Mouse (Mus musculus): Measurements from ENCODE around the gene Rpl9-ps1. TPM values are rescaled to one million over a fixed set of nuclear protein-coding genes. Genes with fewer than 3 reads are reported as not detected.

The Rpl9-ps1 gene
- polyA plus RNA-seq, 2 experiments: not detected

DNA sequence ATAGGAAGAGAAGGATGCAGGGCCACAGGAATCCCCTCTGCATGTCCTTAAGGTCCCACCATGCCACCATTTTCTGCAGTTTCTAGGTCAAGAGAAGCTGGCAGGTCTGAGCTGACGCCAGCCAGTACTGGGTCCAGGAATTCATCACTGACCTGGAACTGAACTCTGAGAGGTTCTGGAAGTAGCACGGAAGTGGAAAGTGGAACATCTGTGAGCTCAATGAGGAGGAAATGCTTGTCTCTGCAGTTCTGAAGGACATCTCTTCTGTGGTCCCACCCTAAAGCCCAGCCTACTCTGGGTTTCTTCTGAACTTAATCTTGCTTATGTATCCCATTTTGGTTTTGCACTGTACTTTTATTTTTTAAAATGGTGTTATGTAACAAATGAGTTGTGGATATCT lies 14.4 kb downstream of the Rpl9-ps1 start:
- DNase-seq (ENCODE audit: low read depth in 3 of 3, low spot score in 3 of 3): no peak
- Histone ChIP-seq H3K27ac (no peak overlapping the region), H3K27me3 (ENCODE audit: control insufficient read depth, insufficient read depth, low read length) (no peaks in the 10 kb centered on the region), H3K9ac (replicated peaks) (no peak overlapping the region), H3K4me1 (replicated peaks; ENCODE audit: control insufficient read depth in 2 of 2, insufficient read depth in 2 of 2, low read length in 1 of 2) (no peaks in the 10 kb centered on the region), H3K4me2 (ENCODE audit: low read depth) (no peak overlapping the region), H3K4me3 (ENCODE audit: insufficient read depth in 1 of 2, low read depth in 2 of 2, low read length in 2 of 2) (no peak overlapping the region), H3K36me3 (replicated peaks; ENCODE audit: control insufficient read depth, insufficient read depth, low read depth) (no peaks in the 10 kb centered on the region), H3K9me3 (ENCODE audit: control insufficient read depth, low read length) (no peaks in the 10 kb centered on the region)
- no peak for ATAC-seq (ENCODE audit: insufficient read depth)
- 51% methylated on average over 2 of the region's 2 CpGs for WGBS (ENCODE audit: insufficient replicate concordance)
- no peak for TF ChIP-seq CTCF (IDR thresholded peaks at IDR 0.05; ENCODE audit: low read depth)
- TF ChIP-seq EP300 (IDR thresholded peaks at IDR 0.05; ENCODE audit: low read depth): no peak

DNA sequence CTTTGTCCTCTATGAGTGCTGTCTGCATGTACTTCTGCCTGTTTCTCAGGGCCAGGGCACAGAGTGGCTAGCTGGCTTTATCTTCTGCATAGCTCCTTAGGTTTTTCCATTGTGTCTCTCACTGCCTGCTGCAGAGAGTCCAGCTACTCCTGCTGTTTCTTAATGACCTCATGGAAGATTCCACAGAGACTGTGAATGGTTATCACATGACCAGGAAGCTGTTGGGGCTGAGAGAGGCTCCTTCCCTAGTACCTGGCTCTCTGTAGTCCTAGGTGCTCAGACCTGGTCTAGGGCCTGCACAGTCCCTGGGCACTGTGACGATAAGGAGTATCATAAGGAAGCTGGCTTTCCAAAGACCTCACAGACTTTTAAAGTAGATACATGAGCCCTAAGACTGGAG lies 14.8 kb downstream of the Rpl9-ps1 start:
- no peak for DNase-seq (ENCODE audit: low read depth in 3 of 3, low spot score in 3 of 3)
- no peak for TF ChIP-seq EP300 (IDR thresholded peaks at IDR 0.05; ENCODE audit: low read depth)
- TF ChIP-seq CTCF (IDR thresholded peaks at IDR 0.05; ENCODE audit: low read depth): no peak
- H3K4me3 ChIP-seq (ENCODE audit: insufficient read depth in 1 of 2, low read depth in 2 of 2, low read length in 2 of 2): no peak overlapping the region
- no peak overlapping the region for H3K27ac ChIP-seq
- H3K4me1 ChIP-seq (replicated peaks; ENCODE audit: control insufficient read depth in 2 of 2, insufficient read depth in 2 of 2, low read length in 1 of 2): no peaks in the 10 kb centered on the region
- WGBS (ENCODE audit: insufficient replicate concordance): 71% methylated on average over 1 of the region's 1 CpGs
- no peaks in the 10 kb centered on the region for H3K9me3 ChIP-seq (ENCODE audit: control insufficient read depth, low read length)
- ATAC-seq (ENCODE audit: insufficient read depth): no peak
- no peaks in the 10 kb centered on the region for H3K27me3 ChIP-seq (ENCODE audit: control insufficient read depth, insufficient read depth, low read length)
- H3K9ac ChIP-seq (replicated peaks): no peak overlapping the region
- no peaks in the 10 kb centered on the region for H3K36me3 ChIP-seq (replicated peaks; ENCODE audit: control insufficient read depth, insufficient read depth, low read depth)
- no peak overlapping the region for H3K4me2 ChIP-seq (ENCODE audit: low read depth)

DNA sequence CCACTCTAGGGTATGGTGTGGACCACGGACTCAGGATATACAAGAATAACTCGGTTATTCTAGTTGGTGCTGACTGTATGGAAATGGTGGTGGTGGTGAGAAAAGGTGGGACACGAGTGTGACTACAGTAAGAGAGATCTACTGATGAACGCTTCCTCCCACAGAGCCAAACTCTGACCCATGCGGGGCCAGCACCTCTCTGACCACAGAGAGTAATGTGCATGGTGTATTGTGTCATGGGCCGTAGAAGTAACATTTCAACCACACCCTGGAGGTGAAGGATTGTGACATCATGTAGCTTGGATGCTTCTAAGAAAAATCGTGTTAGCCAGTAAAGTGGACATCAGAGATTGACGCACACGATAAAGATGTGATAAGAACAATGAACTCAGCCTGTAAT lies 16.6 kb downstream of the Rpl9-ps1 start:
- no peak for TF ChIP-seq CTCF (IDR thresholded peaks at IDR 0.05; ENCODE audit: low read depth)
- no peak for TF ChIP-seq EP300 (IDR thresholded peaks at IDR 0.05; ENCODE audit: low read depth)
- Histone ChIP-seq H3K4me3 (ENCODE audit: insufficient read depth in 1 of 2, low read depth in 2 of 2, low read length in 2 of 2) (no peak overlapping the region), H3K9me3 (ENCODE audit: control insufficient read depth, low read length) (no peaks in the 10 kb centered on the region), H3K36me3 (replicated peaks; ENCODE audit: control insufficient read depth, insufficient read depth, low read depth) (no peaks in the 10 kb centered on the region), H3K4me2 (ENCODE audit: low read depth) (no peak overlapping the region), H3K27me3 (ENCODE audit: control insufficient read depth, insufficient read depth, low read length) (no peaks in the 10 kb centered on the region), H3K27ac (no peak overlapping the region), H3K4me1 (replicated peaks; ENCODE audit: control insufficient read depth in 2 of 2, insufficient read depth in 2 of 2, low read length in 1 of 2) (no peaks in the 10 kb centered on the region), H3K9ac (replicated peaks) (no peak overlapping the region)
- 48% methylated on average over 9 of the region's 9 CpGs for WGBS (ENCODE audit: insufficient replicate concordance)
- DNase-seq (ENCODE audit: low read depth in 3 of 3, low spot score in 3 of 3) (no peak), ATAC-seq (ENCODE audit: insufficient read depth) (no peak)

DNA sequence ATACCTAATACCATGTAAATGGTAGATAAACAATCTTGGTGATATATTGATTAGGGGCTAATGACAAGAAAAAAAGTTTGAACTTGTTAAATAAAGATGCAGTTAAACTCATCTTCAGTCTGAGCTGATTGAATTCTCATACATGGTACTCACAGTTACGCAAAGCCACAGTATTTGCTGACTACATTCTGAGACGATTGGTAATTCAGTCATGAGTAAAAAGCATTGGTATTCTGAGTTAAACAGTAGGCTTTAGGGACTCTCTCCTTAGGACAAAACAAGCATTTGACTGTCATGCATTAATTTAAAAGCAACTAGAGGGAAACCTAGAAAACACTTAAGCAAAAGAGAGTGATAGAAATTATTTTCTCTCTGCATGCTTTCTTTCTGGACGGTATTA lies 21.8 kb downstream of the Rpl9-ps1 start:
- H3K9ac ChIP-seq (replicated peaks): no peak overlapping the region
- H3K9me3 ChIP-seq (ENCODE audit: control insufficient read depth, low read length): no peaks in the 10 kb centered on the region
- no peaks in the 10 kb centered on the region for H3K4me1 ChIP-seq (replicated peaks; ENCODE audit: control insufficient read depth in 2 of 2, insufficient read depth in 2 of 2, low read length in 1 of 2)
- no peaks in the 10 kb centered on the region for H3K27me3 ChIP-seq (ENCODE audit: control insufficient read depth, insufficient read depth, low read length)
- no peak for DNase-seq (ENCODE audit: low read depth in 3 of 3, low spot score in 3 of 3)
- H3K4me2 ChIP-seq (ENCODE audit: low read depth): no peak overlapping the region
- no peaks in the 10 kb centered on the region for H3K36me3 ChIP-seq (replicated peaks; ENCODE audit: control insufficient read depth, insufficient read depth, low read depth)
- H3K4me3 ChIP-seq (ENCODE audit: insufficient read depth in 1 of 2, low read depth in 2 of 2, low read length in 2 of 2): no peak overlapping the region
- H3K27ac ChIP-seq: no peak overlapping the region
- WGBS (ENCODE audit: insufficient replicate concordance): 66% methylated on average over 3 of the region's 3 CpGs
- TF ChIP-seq CTCF (IDR thresholded peaks at IDR 0.05; ENCODE audit: low read depth) (no peak), EP300 (IDR thresholded peaks at IDR 0.05; ENCODE audit: low read depth) (no peak)
- ATAC-seq (ENCODE audit: insufficient read depth): no peak

DNA sequence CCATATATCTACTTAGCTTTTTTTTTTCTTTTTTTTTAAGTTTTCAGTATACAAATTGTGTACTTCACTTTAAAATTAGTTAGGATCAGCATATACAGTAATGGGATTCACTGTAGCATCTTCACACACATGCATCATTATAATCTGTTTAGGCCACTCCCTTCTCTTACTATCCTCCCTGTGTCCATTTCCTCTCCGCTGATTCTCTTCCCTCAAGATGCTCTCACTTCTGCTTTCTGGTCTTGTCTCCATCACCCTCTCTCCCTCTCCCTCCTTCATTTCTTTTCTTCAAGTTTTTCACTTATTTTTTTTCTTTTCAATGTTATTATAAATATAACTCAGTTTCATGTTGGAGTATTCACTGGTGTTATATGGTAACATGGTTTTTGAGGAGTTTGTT lies 26.4 kb downstream of the Rpl9-ps1 start:
- Histone ChIP-seq H3K27ac (no peak overlapping the region), H3K4me3 (ENCODE audit: insufficient read depth in 1 of 2, low read depth in 2 of 2, low read length in 2 of 2) (no peak overlapping the region), H3K27me3 (ENCODE audit: control insufficient read depth, insufficient read depth, low read length) (no peaks in the 10 kb centered on the region), H3K4me2 (ENCODE audit: low read depth) (no peak overlapping the region), H3K9ac (replicated peaks) (no peak overlapping the region), H3K9me3 (ENCODE audit: control insufficient read depth, low read length) (no peaks in the 10 kb centered on the region), H3K4me1 (replicated peaks; ENCODE audit: control insufficient read depth in 2 of 2, insufficient read depth in 2 of 2, low read length in 1 of 2) (no peaks in the 10 kb centered on the region), H3K36me3 (replicated peaks; ENCODE audit: control insufficient read depth, insufficient read depth, low read depth) (no peaks in the 10 kb centered on the region)
- DNase-seq (ENCODE audit: low read depth in 3 of 3, low spot score in 3 of 3) (no peak), ATAC-seq (ENCODE audit: insufficient read depth) (no peak)
- TF ChIP-seq EP300 (IDR thresholded peaks at IDR 0.05; ENCODE audit: low read depth) (no peak), CTCF (IDR thresholded peaks at IDR 0.05; ENCODE audit: low read depth) (no peak)
- 47% methylated on average over 1 of the region's 1 CpGs for WGBS (ENCODE audit: insufficient replicate concordance)

Data from liver, embryonic 14.5 days (tissue).